In genomic region chr2:79143196-79143595, GRCm38 (mm10) we compare ENCODE assay signal across 22 mouse cellular contexts.
"Had no signal": no experiment of that assay in that cellular context is flagged by ENCODE, and none has a peak within 500 bp of the region (broad histone marks: within the 10 kb centered on the region; RNA-seq: fewer than 3 reads in every experiment).

No protein-coding gene starts in this region.

- H3K4me3 ChIP-seq: gastrocnemius, adult 2 months; heart, embryonic 10.5 days; heart, embryonic 12.5 days; hindbrain, embryonic 10.5 days; hindbrain, embryonic 12.5 days; hindbrain, embryonic 15.5 days; limb, embryonic 13.5 days; limb, embryonic 15.5 days; liver, embryonic 12.5 days had no signal

- H3K27me3 ChIP-seq: heart, embryonic 12.5 days; hindbrain, embryonic 12.5 days; hindbrain, embryonic 15.5 days; limb, embryonic 13.5 days; limb, embryonic 15.5 days; liver, embryonic 12.5 days had no signal

- H3K36me3 ChIP-seq: heart, embryonic 10.5 days; heart, embryonic 12.5 days; hindbrain, embryonic 10.5 days; hindbrain, embryonic 12.5 days; hindbrain, embryonic 15.5 days; limb, embryonic 13.5 days; limb, embryonic 15.5 days; liver, embryonic 12.5 days had no signal

- H3K27ac ChIP-seq: gastrocnemius, adult 2 months; heart, embryonic 10.5 days; hindbrain, embryonic 10.5 days; hindbrain, embryonic 12.5 days; hindbrain, embryonic 15.5 days; hindbrain, postnatal 0 days; limb, embryonic 13.5 days; limb, embryonic 15.5 days; liver, embryonic 12.5 days; liver, embryonic 14.5 days had no signal

- ATAC-seq: hindbrain, postnatal 0 days; intestine, embryonic 16.5 days; liver, embryonic 12.5 days had no signal

- H3K9ac ChIP-seq: heart, embryonic 12.5 days; hindbrain, embryonic 12.5 days; hindbrain, embryonic 15.5 days; limb, embryonic 13.5 days; limb, embryonic 15.5 days; liver, embryonic 12.5 days; liver, embryonic 14.5 days had no signal

- H3K4me1 ChIP-seq: heart, embryonic 10.5 days; heart, embryonic 12.5 days; hindbrain, embryonic 10.5 days; hindbrain, embryonic 12.5 days; hindbrain, embryonic 15.5 days; limb, embryonic 15.5 days had no signal

- H3K9me3 ChIP-seq: heart, embryonic 10.5 days; heart, embryonic 12.5 days; hindbrain, embryonic 10.5 days; hindbrain, embryonic 12.5 days; hindbrain, embryonic 15.5 days; limb, embryonic 13.5 days; limb, embryonic 15.5 days; liver, embryonic 12.5 days had no signal

- DNase-seq: gastrocnemius, adult 2 months; gastrocnemius, postnatal 10 days; gastrocnemius, postnatal 25 days; heart, adult 18-20 months; heart, postnatal 10 days; heart, postnatal 4 days; kidney, adult 11 months; kidney, adult 8-10 months; kidney, postnatal 14 days; kidney, postnatal 36 days; left cerebral cortex, postnatal 4 days had no signal

- H3K4me2 ChIP-seq: heart, embryonic 12.5 days; hindbrain, embryonic 12.5 days; hindbrain, embryonic 15.5 days; limb, embryonic 13.5 days; limb, embryonic 15.5 days; liver, embryonic 12.5 days had no signal
